Mouse (Mus musculus) lung, postnatal 25 days (tissue): ENCODE data around the gene Matk.
"Not testable (repeated sequence)": the region's sequence is repeated elsewhere in the genome, so short reads cannot be mapped to it uniquely, and the experiment has no call there.

Source experiments
- DNase-seq: peaks from one replicate; pipeline ENCODE4 v3.0.0; 2022; ENCODE audit warnings: low spot score

The Matk gene

DNA sequence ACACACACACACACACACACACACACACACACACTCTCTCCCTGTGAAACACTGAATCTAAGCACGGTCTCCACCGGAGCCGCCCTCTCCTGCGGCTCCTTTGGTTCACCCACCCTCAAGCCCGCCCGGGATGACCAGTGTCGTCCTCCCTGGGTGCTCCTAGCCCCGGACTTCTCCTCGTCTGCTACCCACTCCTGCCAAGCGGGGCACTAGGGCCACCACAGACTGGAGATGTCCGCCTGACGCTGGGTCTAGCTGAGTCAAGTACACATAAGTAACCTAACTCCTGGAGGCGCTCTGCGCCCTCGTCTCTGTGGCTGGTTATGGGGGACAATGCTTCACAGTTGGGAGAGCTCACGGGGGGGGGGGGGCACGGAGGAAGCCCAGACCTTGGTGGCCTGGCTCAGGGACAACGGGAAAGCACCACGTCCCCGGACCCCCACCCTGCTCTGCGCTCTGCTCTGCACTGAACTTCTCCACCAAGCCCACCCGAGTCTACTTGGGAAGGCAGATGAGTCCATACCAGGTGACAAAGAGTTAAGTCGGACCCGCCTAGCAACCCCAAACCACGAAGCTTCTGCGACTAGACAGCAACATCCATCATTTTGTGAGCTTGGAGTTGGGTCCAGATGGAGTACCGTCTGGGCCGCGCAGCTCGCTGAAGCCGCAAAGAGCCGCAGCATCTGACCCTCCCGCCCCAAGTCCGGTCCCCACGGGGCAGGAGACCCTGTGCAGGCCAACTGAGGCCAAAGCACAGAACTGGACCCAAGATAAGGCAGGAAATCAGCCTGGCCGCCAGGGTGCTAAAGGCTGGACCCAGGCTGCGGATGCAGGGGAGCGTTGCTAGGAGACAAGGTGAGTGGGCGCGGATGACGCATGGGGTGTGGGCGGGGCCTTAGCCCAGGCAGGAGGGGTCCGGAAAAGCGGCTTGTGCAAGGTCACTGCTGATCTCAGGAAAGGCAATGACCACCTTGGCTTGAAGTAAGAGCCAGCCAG, at the start of gene Matk:
Matk (plus strand) TSS at position 512 of the 996 bp plus-strand sequence.
- DNase-seq = no peak

DNA sequence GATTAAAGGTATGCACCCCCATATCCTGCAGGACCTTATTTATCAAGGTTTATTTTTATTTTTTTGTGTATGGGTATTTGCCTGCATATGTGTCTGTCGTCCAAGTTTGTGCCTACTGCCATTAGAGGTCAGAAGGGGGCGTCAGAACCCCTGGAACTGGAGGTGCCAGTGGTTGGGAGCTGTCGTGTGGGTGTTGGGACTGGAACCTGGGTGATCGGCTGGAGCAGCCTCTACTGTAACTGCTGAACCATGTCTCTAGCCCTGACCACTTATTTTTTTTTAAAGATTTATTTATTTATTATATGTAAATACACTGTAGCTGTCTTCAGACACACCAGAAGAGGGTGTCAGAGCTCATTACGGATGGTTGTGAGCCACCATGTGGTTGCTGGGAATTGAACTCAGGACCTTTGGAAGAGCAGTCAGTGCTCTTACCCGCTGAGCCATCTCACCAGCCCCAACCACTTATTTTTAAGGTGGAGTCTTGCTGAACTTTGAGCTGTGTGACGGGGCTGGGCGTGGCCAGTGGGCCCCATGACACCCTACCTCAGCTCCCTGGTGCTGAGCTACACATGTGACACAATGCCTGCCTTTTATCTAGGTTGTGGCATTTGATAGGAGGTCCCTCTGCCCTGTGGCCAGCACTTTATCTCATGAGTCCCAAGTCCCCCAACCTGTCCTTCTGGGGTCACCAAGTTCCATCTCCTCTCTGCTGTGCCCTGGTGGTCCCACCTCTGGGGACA, 49.6 kb upstream of the Matk start:
- DNase-seq = no peak

DNA sequence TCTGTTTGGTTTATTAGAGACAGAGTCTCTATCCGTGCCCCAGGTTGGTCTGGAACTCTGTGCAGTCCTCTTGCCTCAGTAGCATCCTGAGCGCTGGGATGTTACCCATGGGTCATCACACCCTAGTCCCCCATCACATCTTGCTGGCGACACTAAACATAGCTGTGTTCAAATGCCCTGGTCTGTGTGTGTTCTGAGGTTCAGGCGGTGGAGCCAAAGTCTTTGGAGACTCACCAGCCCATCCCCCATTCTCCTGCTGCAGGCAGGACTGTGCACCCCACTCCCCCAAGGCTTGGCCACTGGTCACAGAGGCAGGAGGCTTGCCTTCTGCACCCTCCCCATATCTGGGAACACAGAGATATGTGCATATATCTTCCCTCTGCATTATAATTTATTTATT, 48.6 kb upstream of the Matk start:
- DNase-seq = no peak

DNA sequence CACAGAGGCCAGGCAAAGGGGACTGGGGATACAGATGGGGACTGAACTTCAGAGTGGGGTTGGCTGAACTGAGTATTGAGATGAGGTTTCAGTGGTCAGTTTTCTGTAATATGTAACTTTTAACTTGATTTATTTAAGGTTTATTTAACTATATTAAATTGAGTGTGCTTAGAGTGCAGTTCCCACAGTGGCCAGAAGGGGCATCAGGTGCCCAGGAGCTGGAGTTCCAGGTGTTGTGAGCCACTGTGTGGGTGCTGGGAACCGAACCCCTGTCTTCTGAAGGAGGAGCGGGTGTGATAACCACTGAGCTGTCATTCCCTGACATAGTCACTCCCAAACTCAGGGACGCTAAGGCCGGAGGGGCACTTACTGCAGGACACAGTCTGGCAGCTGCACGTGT, 42.6 kb upstream of the Matk start:
- no peak for DNase-seq

DNA sequence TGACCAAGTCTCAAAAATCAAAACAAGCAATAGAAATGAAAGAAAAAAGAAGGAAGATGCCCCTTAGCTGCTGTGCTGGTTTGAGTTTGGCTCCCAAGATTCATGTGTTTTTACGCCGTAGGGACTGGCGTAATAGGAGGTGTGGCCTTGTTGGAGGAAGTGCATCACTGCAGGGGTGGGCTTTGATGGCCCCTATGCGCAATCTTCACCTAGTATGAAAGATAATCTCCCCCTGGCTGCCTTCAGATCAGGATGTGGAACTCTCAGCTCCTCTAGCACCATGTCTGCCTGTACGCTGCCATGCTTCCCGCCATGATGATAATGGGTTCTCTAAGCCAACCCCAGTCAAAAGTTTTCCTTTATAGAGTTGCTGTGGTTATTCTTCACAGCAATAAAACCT, 36.5 kb upstream of the Matk start:
- no peak for DNase-seq

DNA sequence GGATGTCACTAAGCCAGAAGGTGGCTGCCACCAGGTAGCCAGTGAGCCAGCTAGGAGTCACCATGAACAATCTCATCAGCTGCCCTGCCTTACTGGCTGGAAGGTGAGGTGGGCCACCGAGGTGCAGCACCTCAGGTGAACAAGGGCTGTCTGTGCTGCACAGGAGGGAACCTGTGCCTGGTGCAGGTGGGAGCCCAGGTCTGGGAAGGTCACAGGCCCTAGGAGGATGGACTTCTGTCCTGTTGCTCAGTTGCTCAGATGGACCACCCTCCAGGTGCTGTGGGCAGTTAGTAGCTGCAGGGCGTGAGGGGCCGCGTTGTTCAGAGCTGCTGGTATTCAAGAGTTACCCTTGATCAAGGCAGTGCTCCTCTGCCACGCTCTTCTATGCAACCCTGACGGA, 35.9 kb upstream of the Matk start:
- no peak for DNase-seq

DNA sequence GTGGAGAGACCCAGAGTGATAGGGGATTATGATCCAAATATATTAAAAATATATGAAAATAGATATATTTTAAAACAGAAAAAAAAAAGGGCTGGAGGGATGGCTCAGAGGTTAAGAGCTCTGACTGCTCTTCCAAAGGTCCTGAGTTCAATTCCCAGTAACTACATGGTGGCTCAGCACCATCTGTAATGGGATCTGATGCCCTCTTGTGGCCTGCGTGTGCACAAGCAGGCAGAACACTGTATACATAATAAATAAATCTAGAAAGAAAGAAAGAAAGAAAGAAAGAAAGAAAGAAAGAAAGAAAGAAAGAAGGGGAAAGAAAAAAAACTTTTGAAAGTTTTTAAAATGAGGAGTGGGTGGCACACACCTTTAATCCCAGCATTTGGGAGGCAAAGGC, 35.5 kb upstream of the Matk start:
- DNase-seq = peak; percentile 30

DNA sequence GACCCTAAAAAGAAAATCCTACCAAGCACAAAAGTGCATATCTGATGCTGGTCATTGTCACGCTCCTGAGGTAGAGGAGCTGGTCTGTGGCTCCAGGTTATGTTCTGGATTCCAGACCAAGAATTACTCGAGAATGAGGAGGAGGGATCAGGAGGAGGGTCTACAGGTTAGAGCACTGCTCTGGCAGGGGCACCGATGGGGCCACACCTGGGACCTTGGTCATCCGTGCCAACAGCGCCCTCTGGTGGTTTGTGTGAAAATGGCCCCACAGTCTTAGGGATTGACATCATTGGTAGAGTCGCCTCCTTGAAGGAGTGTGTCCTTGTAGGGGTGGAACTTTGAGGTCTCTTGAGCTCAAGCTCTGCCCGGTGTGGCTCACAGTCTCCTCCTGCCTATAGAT, 34.8 kb upstream of the Matk start:
- peak; percentile 73 for DNase-seq

DNA sequence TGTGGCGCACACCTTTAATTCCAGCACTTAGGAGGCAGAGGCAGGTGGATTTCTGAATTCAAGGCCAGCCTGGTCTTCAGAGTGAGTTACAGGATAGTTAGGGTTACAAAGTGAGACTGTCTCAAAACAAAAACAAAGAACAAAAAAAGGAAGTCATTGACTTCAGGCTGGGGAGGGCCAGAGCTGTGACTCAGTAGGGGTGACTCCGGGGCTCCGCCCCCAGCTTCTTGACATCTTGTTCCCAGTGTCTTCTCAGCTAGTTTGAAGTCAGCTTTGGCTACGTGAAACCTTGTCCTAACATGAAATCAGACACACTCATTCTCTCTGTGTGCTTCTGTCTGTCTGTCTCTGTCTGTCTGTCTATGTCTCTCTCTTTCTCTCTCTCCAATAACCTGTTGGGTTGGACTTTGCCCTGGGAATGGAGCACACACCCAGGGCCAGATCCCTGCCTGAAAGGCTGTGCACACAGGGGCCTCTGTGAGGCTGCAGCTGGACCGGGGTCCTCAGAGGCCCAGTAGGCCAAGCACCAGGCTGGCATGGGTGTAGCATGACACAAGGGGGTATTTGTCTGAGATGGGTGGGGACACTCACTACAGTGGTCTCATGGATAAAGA, 31.2 kb upstream of the Matk start:
- no peak for DNase-seq

DNA sequence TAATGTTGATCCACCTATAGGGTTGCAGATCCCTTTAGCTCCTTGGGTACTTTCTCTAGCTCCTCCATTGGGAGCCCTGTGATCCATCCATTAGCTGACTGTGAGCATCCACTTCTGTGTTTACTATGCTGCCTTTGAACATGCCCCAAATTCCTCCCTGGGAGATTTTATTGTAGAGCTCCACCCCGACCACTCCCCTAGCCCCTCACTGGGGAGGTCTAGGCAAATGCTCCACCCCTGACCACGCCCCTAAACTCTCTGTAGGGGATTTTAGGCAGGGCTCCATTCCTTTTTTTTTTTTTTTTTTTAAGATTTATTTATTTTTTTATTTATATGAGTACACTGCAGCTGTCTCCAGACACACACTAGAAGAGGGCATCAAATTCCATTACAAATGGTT, 29.0 kb upstream of the Matk start:
- not testable (repeated sequence) for DNase-seq

DNA sequence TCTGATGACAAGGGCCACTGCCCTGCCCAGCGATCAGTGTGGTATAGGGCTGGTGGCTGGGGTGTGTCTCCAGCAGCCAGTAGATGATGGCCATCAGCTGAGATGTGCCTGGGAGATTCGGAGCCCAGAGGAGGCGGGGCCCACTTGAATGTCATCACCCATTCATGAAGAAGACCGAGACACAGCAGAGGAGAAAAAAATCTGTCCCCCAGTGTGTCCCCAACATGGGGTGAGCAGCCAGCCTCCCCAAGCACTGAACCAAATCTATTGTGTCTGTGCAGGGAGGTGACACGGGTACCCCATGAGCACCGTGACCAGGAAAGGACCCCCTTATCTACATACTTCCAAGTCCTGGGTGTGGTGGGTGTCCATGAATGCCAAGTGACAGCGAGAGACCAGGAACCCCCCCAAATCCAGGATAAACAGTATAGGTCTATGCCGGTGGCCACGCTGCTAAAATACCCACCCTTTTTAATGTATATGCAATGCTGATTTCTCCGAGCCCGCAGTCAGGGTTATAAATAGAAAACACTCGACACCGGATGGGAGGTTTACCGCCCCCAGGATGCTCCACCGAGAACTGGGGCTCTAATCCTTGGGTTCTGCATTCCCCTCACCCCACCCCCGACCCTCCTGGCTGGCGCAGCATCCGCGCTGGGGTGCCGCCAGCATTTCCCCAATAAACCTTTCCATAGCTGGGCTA, 22.8 kb upstream of the Matk start:
- no peak for DNase-seq

DNA sequence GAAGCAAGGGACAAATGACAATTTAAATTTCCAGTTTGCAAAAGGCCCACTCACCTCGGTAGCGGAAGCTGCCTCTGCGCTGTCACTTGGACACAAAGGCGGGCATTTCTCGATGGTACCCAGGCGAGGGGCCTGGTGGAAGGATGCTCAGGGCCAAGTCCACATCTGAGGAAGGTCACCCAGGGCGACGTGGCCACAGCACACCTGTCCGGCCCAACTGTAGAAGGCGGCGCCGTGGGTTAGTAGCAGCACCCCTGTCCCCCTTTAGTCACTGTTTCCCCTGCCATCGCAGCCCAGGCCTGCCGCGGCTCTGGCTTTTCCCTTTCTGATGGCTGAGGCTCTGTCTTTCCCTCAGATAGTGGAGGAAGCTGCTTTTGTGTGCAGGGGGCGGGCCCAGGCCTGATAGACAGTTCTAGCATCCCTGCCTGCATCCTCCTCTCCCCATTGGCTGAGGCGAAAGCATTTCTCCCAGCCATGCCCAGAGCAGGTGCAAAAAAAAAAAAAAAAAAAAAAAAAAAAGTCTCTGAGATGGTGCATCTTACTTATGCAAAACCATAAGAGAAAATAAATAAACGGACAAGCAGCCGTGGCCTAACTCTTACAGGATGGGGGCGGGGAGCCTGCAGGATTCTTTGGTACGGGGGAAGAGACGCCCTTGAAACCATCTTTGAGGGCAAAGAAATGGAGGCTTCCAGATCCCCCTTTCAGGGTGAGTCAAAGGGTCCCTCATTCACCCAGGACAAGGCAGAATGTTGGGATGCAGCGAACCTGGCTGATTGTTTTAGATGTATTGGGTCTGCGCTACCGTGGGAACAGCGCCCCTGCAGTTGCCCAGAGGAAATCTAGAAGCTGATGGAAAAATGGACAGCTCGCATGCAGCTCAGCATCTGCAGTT, 22.1 kb upstream of the Matk start, which contains the start of gene Atcay:
Atcay (minus strand) TSS at position 396 of the 895 bp plus-strand sequence.
- no peak for DNase-seq

DNA sequence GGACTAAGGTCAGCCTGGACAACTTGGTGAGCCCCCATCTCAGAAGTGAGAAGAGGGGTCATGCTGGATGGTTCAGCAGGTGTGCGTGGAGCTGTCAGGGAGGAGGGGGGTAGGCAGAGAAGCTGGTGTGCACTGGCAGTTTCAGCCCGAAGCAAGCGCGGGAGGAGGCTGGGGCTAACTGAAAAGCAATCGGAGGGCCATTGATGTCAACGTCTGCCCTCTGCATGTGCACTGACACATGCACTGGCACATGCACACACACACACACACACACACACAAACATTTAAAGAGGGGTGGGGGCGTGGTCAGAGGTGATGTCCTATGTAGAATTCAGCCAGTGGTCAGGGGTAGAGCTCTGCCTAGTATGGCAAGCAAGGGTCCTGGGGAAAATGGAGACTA, 21.3 kb upstream of the Matk start:
- DNase-seq = no peak

DNA sequence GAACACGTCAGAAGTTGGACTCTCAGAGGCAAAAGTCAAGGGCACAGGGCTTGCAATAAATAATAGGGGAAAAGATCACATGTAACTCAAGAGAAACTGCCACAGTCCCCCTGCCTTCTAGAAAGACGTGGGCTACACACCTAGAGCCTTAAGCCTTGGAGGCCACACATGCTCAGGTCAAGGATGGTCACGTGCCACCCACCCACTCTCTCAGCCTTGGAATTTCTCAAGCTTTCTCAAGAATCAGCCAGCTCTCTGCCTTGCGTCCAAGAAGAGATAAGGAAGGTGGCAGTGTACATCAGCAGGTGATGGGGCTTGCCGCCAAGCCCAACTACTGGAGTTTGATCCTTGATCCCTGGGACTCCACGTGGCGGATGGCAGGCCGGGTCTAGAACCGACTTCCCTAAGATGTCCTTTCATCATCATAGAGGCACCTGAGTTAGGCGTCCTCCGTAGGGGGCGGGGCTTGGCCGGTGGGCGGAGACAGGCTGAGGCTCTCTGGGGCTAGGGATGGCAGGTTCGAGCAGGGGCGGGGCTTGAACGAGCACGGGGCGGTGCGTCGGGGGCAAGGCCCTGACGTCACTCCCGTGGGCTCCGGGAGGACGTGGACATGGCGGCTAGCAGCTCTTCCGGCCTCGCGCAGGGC, 20.0 kb upstream of the Matk start, which contains the start of gene Zfr2:
Zfr2 (plus strand) TSS at position 576 of the 646 bp plus-strand sequence.
- peak; percentile 93 for DNase-seq

DNA sequence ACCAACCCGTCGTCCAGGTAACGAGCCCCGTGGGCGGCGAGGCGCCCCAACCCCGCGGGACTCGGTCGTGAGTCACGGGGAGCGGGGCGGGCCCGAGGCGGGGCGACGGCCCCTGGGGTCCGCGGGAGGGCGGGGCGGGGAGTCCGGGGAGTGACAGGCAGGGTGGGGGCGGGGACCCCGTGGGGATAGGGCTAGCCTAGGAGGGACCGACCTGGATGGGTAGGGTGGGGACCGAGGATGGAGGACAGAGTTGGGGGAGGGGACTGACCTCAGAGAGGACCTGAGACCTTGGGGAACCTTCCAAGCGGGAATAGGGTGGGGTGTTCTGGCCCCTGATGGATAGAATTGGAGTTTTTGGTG, 19.5 kb upstream of the Matk start:
- DNase-seq = no peak

DNA sequence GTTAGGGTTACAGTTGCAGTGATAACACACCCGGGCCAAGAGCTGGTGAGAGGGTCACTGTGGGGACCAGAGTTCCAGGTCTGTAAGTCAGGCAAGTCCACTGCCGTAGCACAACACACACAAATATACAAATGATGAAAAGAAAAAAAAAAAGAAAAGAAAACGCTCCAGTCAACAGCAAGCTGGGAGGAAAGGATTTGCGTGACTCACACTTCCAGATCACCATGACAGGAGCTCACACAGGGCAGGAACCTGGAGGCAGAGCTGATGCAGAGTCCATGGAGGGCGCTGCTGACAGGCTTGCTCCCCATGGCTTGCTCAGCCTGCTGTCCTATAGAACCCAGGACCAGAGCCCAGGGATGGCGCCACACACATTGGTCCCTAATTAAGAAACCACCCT, 18.5 kb upstream of the Matk start:
- no peak for DNase-seq

DNA sequence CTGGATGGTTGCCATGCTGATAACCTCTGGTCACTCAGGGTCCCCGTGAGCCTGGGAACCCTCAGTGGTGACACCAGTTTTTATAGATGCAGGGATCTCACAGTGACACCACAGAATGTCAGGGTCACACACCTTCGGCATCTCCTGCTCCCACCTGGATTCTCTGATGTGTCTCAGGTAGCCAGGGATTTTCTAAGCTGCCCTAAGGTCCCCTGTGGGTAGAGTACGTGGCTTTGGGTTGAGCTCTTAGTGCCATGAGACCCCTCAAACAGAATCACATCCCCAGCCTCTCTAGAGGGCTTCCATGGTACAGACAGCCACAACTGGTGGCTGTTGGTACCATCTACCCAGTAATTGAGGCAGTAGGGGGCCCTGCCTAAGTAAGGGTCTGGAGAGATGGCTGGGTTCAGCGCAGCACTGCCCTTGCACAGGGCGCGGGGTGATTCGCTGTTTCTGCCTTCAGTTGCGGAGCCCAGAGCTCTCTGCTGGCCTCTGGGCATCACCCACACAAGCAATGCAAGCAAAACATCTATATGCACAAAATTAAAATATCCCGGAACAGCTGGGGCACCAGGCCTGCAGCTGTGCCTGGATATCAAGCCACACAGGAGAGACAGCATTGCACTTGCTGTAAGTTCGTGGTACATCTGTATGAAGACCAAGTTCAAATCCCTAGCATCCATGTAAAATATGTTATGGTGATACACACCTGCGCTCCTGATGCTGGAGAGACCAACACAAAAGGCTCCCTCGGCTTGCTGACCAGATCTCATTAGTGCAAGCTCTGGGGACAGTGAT, 16.1 kb upstream of the Matk start:
- no peak for DNase-seq

DNA sequence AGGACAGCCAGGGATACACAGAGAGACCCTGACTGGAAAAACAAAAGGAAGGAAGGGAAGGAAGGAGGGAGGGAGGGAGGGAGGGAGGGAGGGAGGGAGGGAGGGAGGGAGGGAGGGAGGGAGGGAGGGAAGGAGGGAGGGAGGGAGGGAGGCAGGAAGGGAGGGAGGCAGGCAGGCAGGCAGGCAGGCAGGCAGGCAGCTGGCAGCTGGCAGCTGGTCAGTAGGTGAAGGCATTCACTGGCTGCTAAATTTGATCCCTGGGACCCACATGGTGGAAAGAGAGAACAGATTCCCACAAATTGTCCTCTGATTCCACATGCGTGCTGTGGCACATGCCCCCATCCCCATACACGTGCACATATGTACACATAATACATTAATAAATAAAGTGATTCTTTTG, 14.1 kb upstream of the Matk start:
- DNase-seq = no peak

DNA sequence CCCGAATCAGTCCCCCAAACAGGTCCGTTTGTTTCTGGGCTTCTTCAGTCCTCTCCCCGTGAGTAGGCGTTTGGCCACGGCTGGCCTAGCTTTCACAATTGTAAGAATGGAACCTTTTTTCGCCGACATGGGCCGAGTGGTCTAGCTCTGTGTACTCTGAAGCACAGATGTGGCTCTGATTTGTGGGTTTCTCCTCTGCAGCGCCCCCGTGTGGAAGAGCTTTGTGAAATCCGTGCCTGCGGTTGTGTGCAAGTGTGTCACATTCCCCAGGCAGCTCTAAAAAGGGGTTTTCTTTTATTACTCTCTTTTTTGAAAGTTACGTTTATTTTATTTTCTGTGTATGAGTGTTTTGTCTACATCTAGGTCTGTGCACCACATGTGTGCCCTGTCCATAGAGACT, 11.9 kb upstream of the Matk start:
- DNase-seq = peak; percentile 35

DNA sequence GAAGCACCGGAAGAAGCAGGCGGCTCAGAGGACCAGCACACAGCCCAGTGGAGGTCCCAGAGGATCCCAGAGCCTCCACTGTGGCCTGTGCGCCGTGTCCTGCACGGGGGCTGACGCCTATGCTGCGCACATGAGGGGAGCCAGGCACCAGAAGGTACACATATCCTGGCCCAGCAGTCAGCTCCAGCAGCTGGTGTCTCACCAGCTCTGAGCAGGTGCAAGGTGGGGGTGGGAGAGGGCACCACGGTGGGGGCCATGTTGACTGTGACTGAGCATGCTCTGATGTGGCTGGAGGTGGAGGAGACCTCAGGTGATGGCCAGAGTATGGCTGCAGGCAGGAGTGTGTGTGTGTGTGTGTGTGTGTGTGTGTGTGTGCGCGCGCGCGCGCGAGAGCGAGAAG, 10.7 kb upstream of the Matk start:
- DNase-seq = no peak
